Comparison of ENCODE assay signal across 8 mouse cellular contexts in genomic region chr5:52834386-52834785, GRCm38 (mm10). TPM values are rescaled to one million over a fixed set of nuclear protein-coding genes. Genes with fewer than 3 reads are reported as not detected.
A peak's percentile ranks its signal among the peaks of the same experiment; 100 is the strongest.
DNase-seq lines count a peak whose midpoint lies in the region; ATAC-seq and TF ChIP-seq lines count a peak whose summit lies in the region.

No protein-coding gene starts in this region.

- WGBS in heart, embryonic 12.5 days: 8% methylated on average over 8 of the region's 8 CpGs
- WGBS in forebrain, embryonic 16.5 days: 10% methylated on average over 8 of the region's 8 CpGs
- 3% methylated on average over 8 of the region's 8 CpGs for WGBS in lung, postnatal 0 days

- intact Hi-C loops in left cerebral cortex, postnatal 10 days (cut with DNase I): loop anchor here (10.0 kb wide), 1 partner anchor 170 kb away; the partner anchor contains the start of gene Sepsecs

- H3K27me3 ChIP-seq in heart, embryonic 12.5 days (replicated peaks): no peaks in the 10 kb centered on the region
- H3K27me3 ChIP-seq in MEL (ENCODE audit: control insufficient read depth in 1 of 2, insufficient read depth in 2 of 2, low read length in 2 of 2): no peaks in the 10 kb centered on the region
- no peaks in the 10 kb centered on the region for H3K27me3 ChIP-seq in forebrain, embryonic 16.5 days (replicated peaks; ENCODE audit: control insufficient read depth, insufficient read depth, low read length)
- no peaks in the 10 kb centered on the region for H3K27me3 ChIP-seq in lung, postnatal 0 days (replicated peaks; ENCODE audit: insufficient read depth, low read length)

- peaks cover 30% of the 10 kb centered on the region for H3K36me3 ChIP-seq in heart, embryonic 12.5 days
- peaks cover 6 to 14% of the 10 kb centered on the region in 2 experiments for H3K36me3 ChIP-seq in MEL (ENCODE audit: control insufficient read depth in 1 of 2, insufficient read depth in 2 of 2, low read length in 2 of 2)
- H3K36me3 ChIP-seq in forebrain, embryonic 16.5 days (ENCODE audit: control insufficient read depth, insufficient read depth): no peaks in the 10 kb centered on the region; the same call in 1 of the 2 replicates
- peaks cover 3% of the 10 kb centered on the region; the same call in 1 of the 2 replicates for H3K36me3 ChIP-seq in lung, postnatal 0 days (ENCODE audit: insufficient read depth, low read length)

- 0 out of 4 replicates have a peak, but pooled peaks of 1 of the 2 experiments have one; percentile 15 for TF ChIP-seq POLR2A in MEL (IDR thresholded peaks at IDR 0.05; ENCODE audit: control insufficient read depth in 1 of 2, insufficient read depth in 1 of 2, low read depth in 1 of 2, low read length in 2 of 2, poor library complexity in 1 of 2)

- no peak for DNase-seq in heart, postnatal 4 days
- no peak for DNase-seq in MEL (ENCODE audit: low read depth, low spot score)
- DNase-seq in lung, postnatal 0 days (ENCODE audit: low spot score): peak; percentile 68
- DNase-seq in layer of hippocampus, adult 11-12 months (ENCODE audit: low spot score): no peak
- no peak for DNase-seq in left cerebral cortex, adult 18-20 months (ENCODE audit: low spot score in 2 of 2)
- DNase-seq in left cerebral cortex, postnatal 10 days (ENCODE audit: extremely low spot score in 1 of 2, low spot score in 2 of 2): no peak

- peak overlapping the region; percentile 80 for H3K4me3 ChIP-seq in heart, embryonic 12.5 days
- peak overlapping the region; percentile 97 to 99 for H3K4me3 ChIP-seq in MEL (ENCODE audit: control insufficient read depth in 1 of 2, insufficient read depth in 1 of 2, low read depth in 2 of 2, low read length in 2 of 2)
- peak overlapping the region; percentile 82 for H3K4me3 ChIP-seq in forebrain, embryonic 16.5 days (replicated peaks; ENCODE audit: low read length)
- peak overlapping the region; percentile 74 for H3K4me3 ChIP-seq in lung, postnatal 0 days (ENCODE audit: low read depth, low read length)

- H3K79me2 ChIP-seq in MEL (ENCODE audit: control insufficient read depth, insufficient read depth, low read length, poor library complexity): peaks cover 9% of the 10 kb centered on the region

- H3K4me2 ChIP-seq in heart, embryonic 12.5 days: peak overlapping the region; percentile 81
- H3K4me2 ChIP-seq in forebrain, embryonic 16.5 days (ENCODE audit: low read length): peak overlapping the region; percentile 85
- H3K4me2 ChIP-seq in lung, postnatal 0 days (replicated peaks; ENCODE audit: low read depth, low read length): peak overlapping the region; percentile 74

- H3K9ac ChIP-seq in heart, embryonic 12.5 days: peak overlapping the region; percentile 94
- H3K9ac ChIP-seq in MEL (ENCODE audit: control insufficient read depth, low read depth, low read length, poor library complexity, severe bottlenecking): peak overlapping the region; percentile 91
- peak overlapping the region; percentile 94 for H3K9ac ChIP-seq in forebrain, embryonic 16.5 days (replicated peaks; ENCODE audit: low read depth, low read length)
- H3K9ac ChIP-seq in lung, postnatal 0 days (replicated peaks; ENCODE audit: low read depth): peak overlapping the region; percentile 87

- TF ChIP-seq RAD21 in MEL (IDR thresholded peaks at IDR 0.05; ENCODE audit: low read depth, low read length): no peak

- H3K4me1 ChIP-seq in heart, embryonic 12.5 days (replicated peaks): peaks cover 18% of the 10 kb centered on the region
- peaks cover 2 to 10% of the 10 kb centered on the region in 2 experiments for H3K4me1 ChIP-seq in MEL (ENCODE audit: control insufficient read depth in 1 of 2, insufficient read depth in 2 of 2, low read length in 2 of 2)
- peaks cover 25% of the 10 kb centered on the region for H3K4me1 ChIP-seq in forebrain, embryonic 16.5 days (replicated peaks; ENCODE audit: control insufficient read depth, insufficient read depth, low read length)
- H3K4me1 ChIP-seq in lung, postnatal 0 days (ENCODE audit: insufficient read depth, low read depth, low read length): peaks cover 6% of the 10 kb centered on the region; the same call in 1 of the 2 replicates

- H3K9me3 ChIP-seq in heart, embryonic 12.5 days (replicated peaks): no peaks in the 10 kb centered on the region
- H3K9me3 ChIP-seq in MEL (replicated peaks; ENCODE audit: insufficient read depth, low read length): no peaks in the 10 kb centered on the region
- no peaks in the 10 kb centered on the region for H3K9me3 ChIP-seq in forebrain, embryonic 16.5 days (ENCODE audit: control insufficient read depth, low read length)
- no peaks in the 10 kb centered on the region for H3K9me3 ChIP-seq in lung, postnatal 0 days (ENCODE audit: low read length)

- no peak for TF ChIP-seq CTCF in MEL (IDR thresholded peaks at IDR 0.05 in 2 of 3, conservative IDR thresholded peaks at IDR 0.05 in 1 of 3; ENCODE audit: control insufficient read depth in 1 of 3, insufficient read depth in 1 of 3, low read depth in 2 of 3, low read length in 3 of 3, poor library complexity in 1 of 3, severe bottlenecking in 1 of 3)
- TF ChIP-seq CTCF in lung, postnatal 0 days (IDR thresholded peaks at IDR 0.05): no peak

- ATAC-seq in heart, embryonic 12.5 days (ENCODE audit: insufficient number of reproducible peaks, low FRiP score): no peak; the same call in 1 of the 2 replicates
- no peak; the same call in 1 of the 2 replicates for ATAC-seq in forebrain, embryonic 16.5 days
- ATAC-seq in lung, postnatal 0 days: peak; percentile 15

- H3K27ac ChIP-seq in heart, embryonic 12.5 days (ENCODE audit: poor library complexity, severe bottlenecking): peak overlapping the region; percentile 90
- peak overlapping the region; percentile 81 for H3K27ac ChIP-seq in MEL (ENCODE audit: control insufficient read depth, low read depth, low read length)
- peak overlapping the region; percentile 87 for H3K27ac ChIP-seq in forebrain, embryonic 16.5 days (ENCODE audit: low read length)
- peak overlapping the region; percentile 95 for H3K27ac ChIP-seq in lung, postnatal 0 days (ENCODE audit: low read length)

- TF ChIP-seq EP300 in MEL (IDR thresholded peaks at IDR 0.05; ENCODE audit: low read depth in 1 of 2, low read length in 2 of 2): no peak
- no peak for TF ChIP-seq EP300 in lung, postnatal 0 days (IDR thresholded peaks at IDR 0.05)

TF ChIP-seq in MEL, 35 proteins besides CTCF, POLR2A, EP300 and RAD21:
- TF ChIP-seq GATA1 (IDR thresholded peaks at IDR 0.05; ENCODE audit: low read depth, low read length) (no peak), ELF1 (IDR thresholded peaks at IDR 0.05; ENCODE audit: low read depth, low read length) (no peak), GABPA (IDR thresholded peaks at IDR 0.05; ENCODE audit: low read depth, low read length) (no peak), ZC3H11A (IDR thresholded peaks at IDR 0.05; ENCODE audit: low read depth, low read length) (no peak), ZMIZ1 (IDR thresholded peaks at IDR 0.05; ENCODE audit: low read depth, low read length) (no peak), USF1 (IDR thresholded peaks at IDR 0.05; ENCODE audit: low read depth, low read length) (no peak), CHD2 (IDR thresholded peaks at IDR 0.05; ENCODE audit: low read length) (no peak), POLR2AphosphoS5 (IDR thresholded peaks at IDR 0.05; ENCODE audit: borderline replicate concordance, low read depth, low read length) (no peak), ETS1 (IDR thresholded peaks at IDR 0.05; ENCODE audit: low read depth, low read length) (no peak), USF2 (IDR thresholded peaks at IDR 0.05; ENCODE audit: borderline replicate concordance in 1 of 2, insufficient read depth in 1 of 2, low read depth in 1 of 2, low read length in 2 of 2) (no peak), MYB (IDR thresholded peaks at IDR 0.05; ENCODE audit: low read depth, low read length) (no peak)

RNA-seq across cellular contexts. Expression of gene Anapc4, which starts 0.6 kb away (rescaled TPM):
- 80.9 and 81.0 TPM in 2 replicates for polyA plus RNA-seq in heart, embryonic 12.5 days (2016; fragmentation: Nextera tagmentation; extraction: Ambion mirVana)
- 10 to 100 TPM; 55.9 to 61.3 TPM for total RNA-seq in heart, postnatal 4 days (2021)
- 56.6 and 57.2 TPM in 2 replicates for total RNA-seq in MEL (2012; rRNA removed)
- 100 to 1,000 TPM in 1 of 2 experiments, 10 to 100 TPM in 1; 56.4 to 159 TPM for polyA plus RNA-seq in MEL (2012; ENCODE audit: insufficient read depth in 1 of 2, insufficient read length in 2 of 2, low read depth in 1 of 2, low replicate concordance in 2 of 2, missing spikeins in 1 of 2)
- 114 and 118 TPM in 2 replicates for polyA plus RNA-seq in forebrain, embryonic 16.5 days (2015; fragmentation: Nextera tagmentation; extraction: Ambion mirVana)
- 65.3 and 66.6 TPM in 2 replicates for polyA plus RNA-seq in lung, postnatal 0 days (2015; fragmentation: Nextera tagmentation; extraction: Ambion mirVana)
- 10 to 100 TPM; 58.1 to 60.2 TPM for total RNA-seq in left cerebral cortex, adult 18-20 months (2021)
- total RNA-seq in left cerebral cortex, postnatal 10 days (2021): 10 to 100 TPM; 80.5 to 83.1 TPM

RNA-seq across cellular contexts. Expression of gene Zcchc4, which starts 59.2 kb away (rescaled TPM):
- 10.6 and 11.4 TPM in 2 replicates for polyA plus RNA-seq in heart, embryonic 12.5 days (2016; fragmentation: Nextera tagmentation; extraction: Ambion mirVana)
- total RNA-seq in heart, postnatal 4 days (2021): 1 to 10 TPM; 8.4 to 9.7 TPM
- 0.65 and 1.0 TPM in 2 replicates for total RNA-seq in MEL (2012; rRNA removed)
- polyA plus RNA-seq in MEL (2012; ENCODE audit: insufficient read depth in 1 of 2, insufficient read length in 2 of 2, low read depth in 1 of 2, low replicate concordance in 2 of 2, missing spikeins in 1 of 2): under 1 TPM in 1 of 2 experiments, not detected in 1; 0.67 TPM
- polyA plus RNA-seq in forebrain, embryonic 16.5 days (2015; fragmentation: Nextera tagmentation; extraction: Ambion mirVana): 12.3 and 15.3 TPM in 2 replicates
- 5.2 and 6.2 TPM in 2 replicates for polyA plus RNA-seq in lung, postnatal 0 days (2015; fragmentation: Nextera tagmentation; extraction: Ambion mirVana)
- 10 to 100 TPM in 1 of 2 experiments, 1 to 10 TPM in 1; 8.5 to 11.3 TPM for total RNA-seq in left cerebral cortex, adult 18-20 months (2021)
- 10 to 100 TPM in 1 of 2 experiments, 1 to 10 TPM in 1; 8.4 to 10.2 TPM for total RNA-seq in left cerebral cortex, postnatal 10 days (2021)
